Mouse (Mus musculus) hindbrain, embryonic 11.5 days (tissue): ENCODE measurements around the gene Spaar. TPM values are rescaled to one million over a fixed set of nuclear protein-coding genes. Genes with fewer than 3 reads are reported as not detected.
"Not testable (repeated sequence)": the region's sequence is repeated elsewhere in the genome, so short reads cannot be mapped to it uniquely, and the experiment has no call there.

ENCODE experiments used
- ATAC-seq: fragments of 200-750 bp; cut with Nextera tagmentation; 2 replicates; pipeline ENCODE4 v1.8.0; 2017; ENCODE audit warnings: mild to moderate bottlenecking, moderate TSS enrichment, moderate library complexity; ENCODE audit not compliant: low FRiP score
- DNase-seq: peaks from one replicate; pipeline ENCODE4 v3.0.0-alpha.2; 2015; ENCODE audit warnings: low spot score
- H3K27ac ChIP-seq: fragments of 300-500 bp; sonication (generic); 2 replicates; pipeline ENCODE4 v1.5.1; 2014; ENCODE audit warnings: mild to moderate bottlenecking, low read depth, low read length
- H3K27me3 ChIP-seq: fragments of 300-500 bp; sonication (generic); 2 replicates; pipeline ENCODE4 v1.6.1; 2014; ENCODE audit warnings: mild to moderate bottlenecking, low read length, moderate library complexity, mixed read lengths; ENCODE audit not compliant: control insufficient read depth, insufficient read depth
- H3K36me3 ChIP-seq: fragments of 300-500 bp; sonication (generic); 2 replicates; pipeline ENCODE4 v1.6.1; 2014; ENCODE audit warnings: mild to moderate bottlenecking, low read length, moderate library complexity, mixed read lengths; ENCODE audit not compliant: control insufficient read depth, insufficient read depth
- H3K4me1 ChIP-seq: fragments of 300-500 bp; sonication (generic); replicated peaks from 2 replicates; pipeline ENCODE4 v1.6.1; 2014; ENCODE audit warnings: low read length, mixed read lengths; ENCODE audit not compliant: control insufficient read depth, insufficient read depth
- H3K4me2 ChIP-seq: fragments of 300-500 bp; sonication (generic); replicated peaks from 2 replicates; pipeline ENCODE4 v1.6.1; 2014; ENCODE audit warnings: mild to moderate bottlenecking, low read depth, low read length
- H3K4me3 ChIP-seq: fragments of 300-500 bp; sonication (generic); 2 replicates; pipeline ENCODE4 v1.5.1; 2014; ENCODE audit warnings: low read depth, low read length
- H3K9ac ChIP-seq: fragments of 300-500 bp; sonication (generic); 2 replicates; pipeline ENCODE4 v1.6.1; 2014; ENCODE audit warnings: low read depth, low read length
- H3K9me3 ChIP-seq: fragments of 300-500 bp; sonication (generic); 2 replicates; pipeline ENCODE4 v1.6.1; 2016; ENCODE audit warnings: low read length; ENCODE audit not compliant: control insufficient read depth
- WGBS: fragments of 180-500 bp; shearing (Covaris S2); extraction: QIAGEN DNeasy Blood & Tissue Kit; methylation state at CpG from one replicate; pipeline ENCODE4 v1.1.7; 2014; 5-methylcytosine and 5-hydroxymethylcytosine counted together
- polyA plus RNA-seq: library from polyadenylated mRNA; unstranded; fragments of >200 nt; fragmentation: Nextera tagmentation; extraction: Ambion mirVana; gene quantifications from 2 replicates; pipeline ENCODE4 v1.2.1, GENCODE M21; 2014

Gene Spaar
- polyA plus RNA-seq, 1 experiment from 2014 or later = 0.06 TPM

- ATAC-seq = no peak
- Histone ChIP-seq H3K36me3 (no peaks in the 10 kb centered on the region), H3K27me3 (no peaks in the 10 kb centered on the region), H3K4me3 (no peak overlapping the region), H3K27ac (no peak overlapping the region), H3K9me3 (no peaks in the 10 kb centered on the region), H3K4me1 (no peaks in the 10 kb centered on the region), H3K9ac (no peak overlapping the region), H3K4me2 (no peak overlapping the region)
- 82% methylated on average over 2 of the region's 2 CpGs for WGBS
- DNase-seq = no peak
Observed at GRCm38 (mm10) chr4:43761336-43761735, 31.5 kb downstream of the Spaar start.

DNA sequence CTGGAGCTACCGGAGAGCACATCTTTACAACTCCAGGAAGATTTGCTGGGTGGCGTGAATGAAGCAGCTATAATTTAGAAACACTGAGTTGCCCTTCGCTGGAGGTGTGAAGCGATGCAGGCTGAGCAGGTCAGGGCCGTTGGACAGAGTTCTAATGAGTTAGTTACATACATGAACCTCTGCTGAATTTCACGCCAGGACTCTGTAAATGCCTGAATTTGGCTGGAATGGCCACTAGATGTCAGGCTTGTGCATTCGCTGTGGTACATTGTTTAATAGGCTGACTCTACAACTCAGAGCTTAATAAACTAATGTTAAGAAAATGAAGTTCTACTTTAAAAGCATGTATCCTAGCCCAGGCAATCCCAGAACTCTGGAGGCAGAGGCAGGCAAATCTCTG is 33.6 kb downstream of the Spaar start:
- Histone ChIP-seq H3K9me3 (no peaks in the 10 kb centered on the region), H3K9ac (no peak overlapping the region), H3K4me3 (no peak overlapping the region), H3K4me2 (no peak overlapping the region), H3K36me3 (no peaks in the 10 kb centered on the region), H3K27me3 (no peaks in the 10 kb centered on the region), H3K27ac (no peak overlapping the region), H3K4me1 (no peaks in the 10 kb centered on the region)
- ATAC-seq (no peak), DNase-seq (peak; percentile 72)
- WGBS = 30% methylated on average over 7 of the region's 7 CpGs

GRCm38 (mm10) chr4:43768341-43768740 is 38.5 kb downstream of the Spaar start:
- Histone ChIP-seq H3K36me3 (no peaks in the 10 kb centered on the region), H3K27me3 (no peaks in the 10 kb centered on the region), H3K9me3 (no peaks in the 10 kb centered on the region), H3K4me2 (no peak overlapping the region), H3K27ac (no peak overlapping the region), H3K9ac (no peak overlapping the region), H3K4me3 (no peak overlapping the region), H3K4me1 (no peaks in the 10 kb centered on the region)
- 87% methylated on average over 5 of the region's 5 CpGs for WGBS
- DNase-seq (no peak), ATAC-seq (no peak)

- Histone ChIP-seq H3K27me3 (no peaks in the 10 kb centered on the region), H3K9ac (no peak overlapping the region), H3K4me2 (no peak overlapping the region), H3K4me3 (no peak overlapping the region), H3K27ac (no peak overlapping the region), H3K36me3 (no peaks in the 10 kb centered on the region), H3K4me1 (no peaks in the 10 kb centered on the region), H3K9me3 (no peaks in the 10 kb centered on the region)
- ATAC-seq (no peak), DNase-seq (no peak)
- 86% methylated on average over 2 of the region's 2 CpGs for WGBS
Observed at GRCm38 (mm10) chr4:43769374-43769773, 39.5 kb downstream of the Spaar start.

DNA sequence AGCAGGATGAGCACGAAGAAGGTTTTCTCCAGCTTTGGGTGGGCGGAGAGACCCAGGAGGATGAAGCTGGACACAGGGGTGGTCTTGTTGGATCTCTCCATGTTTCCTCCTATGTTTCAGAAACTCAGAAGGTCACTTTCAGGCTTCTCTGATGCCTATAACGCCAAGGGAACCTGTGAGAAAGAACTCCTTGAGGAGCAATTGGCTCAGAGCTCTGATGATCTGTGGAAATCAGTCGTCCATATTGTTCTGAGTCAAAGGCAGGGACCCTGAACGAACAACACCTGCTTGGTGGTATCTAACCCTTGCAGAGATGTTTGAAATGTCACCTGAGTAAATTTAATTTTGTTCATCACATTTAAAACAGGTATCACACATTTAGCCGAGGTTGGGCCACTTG is 41.1 kb downstream of the Spaar start, which contains the start of gene Olfr159:
Gene Olfr159, minus strand, starts transcription at position 101 of the 400 bp plus-strand sequence.
- no peak for DNase-seq
- H3K36me3 ChIP-seq = no peaks in the 10 kb centered on the region
- no peaks in the 10 kb centered on the region for H3K9me3 ChIP-seq
- H3K4me2 ChIP-seq = no peak within 1 kb of the TSS
- H3K4me3 ChIP-seq = no peak within 1 kb of the TSS
- ATAC-seq = no peak
- H3K9ac ChIP-seq = no peak within 1 kb of the TSS
- WGBS = 83% methylated on average over 6 of the region's 6 CpGs
- H3K27ac ChIP-seq = no peak within 1 kb of the TSS
- no peaks in the 10 kb centered on the region for H3K27me3 ChIP-seq
- no peaks in the 10 kb centered on the region for H3K4me1 ChIP-seq

DNA sequence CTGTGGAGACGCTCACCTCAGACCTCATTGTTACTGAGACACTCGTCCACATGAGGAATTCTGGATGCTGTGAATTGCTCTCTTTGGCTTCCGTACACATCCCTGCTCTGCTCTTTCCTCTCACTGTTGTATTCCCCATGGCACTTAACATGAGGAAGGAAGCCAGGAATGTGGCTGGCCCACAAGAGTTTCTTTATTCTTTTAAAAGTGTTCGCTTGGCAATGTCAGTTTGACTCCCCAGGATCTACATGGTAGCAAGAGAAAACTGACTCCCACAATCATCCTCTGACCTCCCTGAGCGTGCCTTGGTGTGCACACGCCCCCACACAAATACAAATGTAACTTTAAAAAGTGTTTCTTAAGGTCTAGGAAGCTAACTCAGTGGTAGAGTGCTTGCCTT is 41.8 kb downstream of the Spaar start:
- no peaks in the 10 kb centered on the region for H3K36me3 ChIP-seq
- no peaks in the 10 kb centered on the region for H3K27me3 ChIP-seq
- ATAC-seq (no peak), DNase-seq (no peak)
- no peak overlapping the region for H3K4me2 ChIP-seq
- no peaks in the 10 kb centered on the region for H3K9me3 ChIP-seq
- H3K4me1 ChIP-seq = no peaks in the 10 kb centered on the region
- H3K27ac ChIP-seq = no peak overlapping the region
- WGBS = 65% methylated on average over 6 of the region's 6 CpGs
- no peak overlapping the region for H3K4me3 ChIP-seq
- no peak overlapping the region for H3K9ac ChIP-seq

- Histone ChIP-seq H3K27ac (no peak overlapping the region), H3K9ac (no peak overlapping the region), H3K4me3 (no peak overlapping the region), H3K4me2 (no peak overlapping the region), H3K4me1 (no peaks in the 10 kb centered on the region), H3K9me3 (no peaks in the 10 kb centered on the region), H3K36me3 (no peaks in the 10 kb centered on the region), H3K27me3 (no peaks in the 10 kb centered on the region)
- DNase-seq = no peak
- WGBS = 42% methylated on average over 2 of the region's 2 CpGs
- no peak for ATAC-seq
Observed at GRCm38 (mm10) chr4:43772304-43772703, 42.5 kb downstream of the Spaar start.

DNA sequence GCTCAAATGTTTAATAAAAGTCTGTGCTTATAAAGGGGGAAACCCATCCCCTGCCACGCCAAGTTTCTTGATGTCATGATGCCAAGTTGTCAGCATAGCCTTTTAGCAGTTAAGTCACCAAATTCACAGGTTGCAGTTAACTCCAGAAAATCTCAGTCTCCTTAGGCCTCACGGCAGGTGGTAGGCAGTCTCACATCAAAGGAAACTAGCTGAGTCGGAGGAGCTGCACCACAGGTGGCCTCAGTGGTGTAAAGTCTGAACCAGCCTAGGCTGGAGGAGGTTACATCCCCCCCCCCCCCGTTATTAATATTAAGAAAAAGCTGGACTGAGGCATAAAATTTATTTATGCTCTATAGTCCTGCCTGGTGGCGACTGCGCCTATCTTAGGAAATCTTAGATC is 65.5 kb downstream of the Spaar start:
- no peak overlapping the region for H3K27ac ChIP-seq
- no peaks in the 10 kb centered on the region for H3K27me3 ChIP-seq
- no peaks in the 10 kb centered on the region for H3K36me3 ChIP-seq
- H3K4me1 ChIP-seq = no peaks in the 10 kb centered on the region
- H3K9ac ChIP-seq = no peak overlapping the region
- no peak overlapping the region for H3K4me2 ChIP-seq
- H3K4me3 ChIP-seq = no peak overlapping the region
- no peak for ATAC-seq
- WGBS = 72% methylated on average over 6 of the region's 6 CpGs
- DNase-seq = no peak
- H3K9me3 ChIP-seq = no peaks in the 10 kb centered on the region

DNA sequence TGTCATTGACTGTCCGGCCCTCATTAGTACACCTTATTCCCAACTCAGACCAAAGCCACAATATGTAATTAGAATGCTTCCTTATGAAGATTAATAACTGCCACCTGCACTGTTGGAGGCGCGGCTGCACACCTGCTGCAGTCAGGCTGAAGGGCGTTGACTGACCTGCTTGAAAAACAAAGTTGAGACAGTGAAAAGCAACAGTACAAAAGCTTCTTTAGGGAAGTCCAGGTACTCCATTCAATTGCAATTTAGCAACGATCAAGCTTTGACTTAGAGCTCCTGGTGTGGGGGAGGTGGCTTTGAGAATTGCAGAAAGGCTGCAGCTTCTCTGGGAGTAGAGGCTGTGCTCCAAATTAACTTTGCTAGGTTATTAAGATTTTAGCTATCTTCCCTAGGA is 66.0 kb downstream of the Spaar start:
- not testable (repeated sequence) for H3K27ac ChIP-seq, H3K4me1 ChIP-seq, ATAC-seq, H3K9me3 ChIP-seq, H3K36me3 ChIP-seq, H3K27me3 ChIP-seq, H3K4me2 ChIP-seq, H3K4me3 ChIP-seq, DNase-seq, H3K9ac ChIP-seq
- 81% methylated on average over 5 of the region's 5 CpGs for WGBS
